Comparison of ENCODE assay signal across 11 mouse cellular contexts in genomic region chr10:62016947-62017346, GRCm38 (mm10). TPM values are rescaled to one million over a fixed set of nuclear protein-coding genes. Genes with fewer than 3 reads are reported as not detected.
DNase-seq lines count a peak whose midpoint lies in the region; ATAC-seq and TF ChIP-seq lines count a peak whose summit lies in the region.
"Had no signal": no experiment of that assay in that cellular context is flagged by ENCODE, and none has a peak within 500 bp of the region (broad histone marks: within the 10 kb centered on the region; RNA-seq: fewer than 3 reads in every experiment).

No protein-coding gene starts in this region.

- H3K9me3 ChIP-seq in lung, postnatal 0 days (ENCODE audit: low read length) = no peaks in the 10 kb centered on the region
- H3K9me3 ChIP-seq: G1E had no signal

- DNase-seq in kidney, postnatal 10 days = peak; percentile 79
- DNase-seq in kidney, adult 18-20 months = no peak
- DNase-seq in forelimb bud, embryonic 11.5 days (ENCODE audit: low read depth, low spot score) = peak; percentile 31
- peak; percentile 85 for DNase-seq in lung, postnatal 0 days (ENCODE audit: low spot score)
- peak; percentile 43 for DNase-seq in retina, embryonic 14.5 days (ENCODE audit: low spot score)
- DNase-seq in right cerebral cortex, postnatal 4 days = no peak
- DNase-seq in right cerebral cortex, adult 2 months (ENCODE audit: low spot score in 2 of 2) = no peak
- DNase-seq: thymus, adult 18-20 months had no signal

- H3K4me2 ChIP-seq in lung, postnatal 0 days (replicated peaks; ENCODE audit: low read depth, low read length) = no peak overlapping the region

- no peak for TF ChIP-seq EP300 in lung, postnatal 0 days (IDR thresholded peaks at IDR 0.05)

- no peaks in the 10 kb centered on the region for H3K4me1 ChIP-seq in lung, postnatal 0 days (ENCODE audit: insufficient read depth, low read depth, low read length)

- H3K36me3 ChIP-seq in lung, postnatal 0 days (ENCODE audit: insufficient read depth, low read length) = no peaks in the 10 kb centered on the region
- H3K36me3 ChIP-seq: G1E had no signal

- ATAC-seq in lung, postnatal 0 days = peak; percentile 89
- ATAC-seq in granulocyte monocyte progenitor cell, adult 5-6 weeks (replicated peaks; ENCODE audit: poor library complexity, severe bottlenecking) = no peak

- no peaks in the 10 kb centered on the region for H3K27me3 ChIP-seq in lung, postnatal 0 days (replicated peaks; ENCODE audit: insufficient read depth, low read length)

- no peak overlapping the region for H3K9ac ChIP-seq in lung, postnatal 0 days (replicated peaks; ENCODE audit: low read depth)

- 58% methylated on average over 6 of the region's 6 CpGs for WGBS in lung, postnatal 0 days

- TF ChIP-seq CTCF in lung, postnatal 0 days (IDR thresholded peaks at IDR 0.05) = no peak

- H3K4me3 ChIP-seq in lung, postnatal 0 days (ENCODE audit: low read depth, low read length) = no peak overlapping the region

- no peak overlapping the region for H3K27ac ChIP-seq in lung, postnatal 0 days (ENCODE audit: low read length)

RNA-seq across cellular contexts. Expression of gene Col13a1, which starts 38.0 kb away (rescaled TPM):
- 54.8 and 61.8 TPM in 2 replicates for polyA plus RNA-seq in lung, postnatal 0 days (2015; fragmentation: Nextera tagmentation; extraction: Ambion mirVana)
- total RNA-seq in granulocyte monocyte progenitor cell, adult 5-6 weeks (2014; fragmentation: Nextera tagmentation) = not detected in 2 replicates
- not detected in 2 replicates for total RNA-seq in granulocyte monocyte progenitor cell, adult 5-6 weeks (2017)
- total RNA-seq: common myeloid progenitor, adult 5-6 weeks had no signal
- polyA plus RNA-seq: G1E had no signal

Comparison
In these comparisons a context has a peak if more than half of its experiments do, and no peak if none do; other contexts are left out.
1. DNase-seq: peak in kidney, postnatal 10 days (single experiment), forelimb bud, embryonic 11.5 days (single experiment), lung, postnatal 0 days (single experiment) and retina, embryonic 14.5 days (single experiment); none in kidney, adult 18-20 months (single experiment), right cerebral cortex, postnatal 4 days (single experiment) and right cerebral cortex, adult 2 months (0 of 2).